Mouse (Mus musculus): ENCODE results near the gene Ccr7. TPM values are rescaled to one million over a fixed set of nuclear protein-coding genes. Genes with fewer than 3 reads are reported as not detected.

Ccr7 gene
- polyA plus RNA-seq, 1 experiment from 2014 or later = 0.41 TPM

- ATAC-seq (ENCODE audit: insufficient read depth, low FRiP score, low TSS enrichment) (no peak), DNase-seq (ENCODE audit: low spot score) (no peak)
- H3K27ac ChIP-seq (ENCODE audit: low read depth, low read length) = no peak overlapping the region
- H3K27me3 ChIP-seq (ENCODE audit: control insufficient read depth, insufficient read depth, low read length) = no peaks in the 10 kb centered on the region
- H3K4me3 ChIP-seq (ENCODE audit: low read depth, low read length) = no peak overlapping the region
- no peaks in the 10 kb centered on the region for H3K9me3 ChIP-seq (ENCODE audit: control insufficient read depth, low read length)
- WGBS = 77% methylated on average over 5 of the region's 5 CpGs
- no peak overlapping the region for H3K9ac ChIP-seq (ENCODE audit: low read length)
- H3K4me2 ChIP-seq (ENCODE audit: low read depth) = no peak overlapping the region
- H3K36me3 ChIP-seq (ENCODE audit: control insufficient read depth, insufficient read depth, low read length) = no peaks in the 10 kb centered on the region
- H3K4me1 ChIP-seq (ENCODE audit: control insufficient read depth, insufficient read depth, low read length) = peaks cover 23% of the 10 kb centered on the region
These were observed 10.4 kb downstream of the Ccr7 start for GRCm38 (mm10) chr11:99144456-99144855.

DNA sequence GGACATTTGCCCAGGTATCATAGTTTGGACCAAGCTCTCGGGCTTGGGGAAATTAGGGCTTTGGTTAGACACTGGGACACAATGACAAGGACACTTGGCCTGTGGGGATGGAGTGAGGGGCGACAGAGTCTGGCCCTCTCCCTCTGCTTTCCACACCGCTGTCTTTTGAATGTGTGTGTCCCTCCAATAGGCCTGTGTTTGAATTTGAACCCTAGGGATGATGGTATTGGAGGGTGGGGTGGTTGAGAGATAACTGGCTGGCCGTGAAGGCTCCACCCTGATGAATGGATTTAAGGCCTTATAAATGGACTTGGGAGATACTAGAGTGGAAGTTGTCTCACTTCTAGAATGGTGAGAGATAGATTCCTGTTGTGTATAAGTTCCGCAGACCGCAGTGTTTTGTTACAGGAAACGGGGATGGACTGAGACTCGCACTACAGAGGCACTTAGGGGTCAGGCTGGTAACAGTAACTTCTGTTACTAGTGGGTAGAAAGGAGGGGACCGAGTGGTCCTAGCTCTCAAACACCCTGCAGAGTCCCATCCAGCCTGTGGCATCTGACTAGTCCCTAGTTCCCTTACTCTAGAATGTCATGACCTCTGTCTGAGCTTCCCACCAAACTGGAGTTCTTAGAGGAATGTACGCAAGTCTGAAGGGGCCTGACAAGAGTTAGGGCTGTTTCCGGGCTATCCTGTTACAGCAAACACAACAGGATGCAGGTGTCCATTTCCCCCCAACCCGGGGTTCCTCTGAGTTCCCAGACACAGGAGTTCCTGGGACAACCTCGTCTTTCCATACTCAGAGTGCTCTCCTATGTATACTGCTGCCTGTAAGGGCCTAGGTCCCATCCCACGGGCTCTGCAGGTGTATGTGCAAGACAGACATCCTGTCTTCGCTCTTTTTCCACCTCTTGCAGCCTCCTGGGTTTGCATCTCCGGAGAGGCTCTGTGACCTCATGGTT, 11.5 kb downstream of the Ccr7 start:
- Histone ChIP-seq H3K36me3 (ENCODE audit: control insufficient read depth, insufficient read depth, low read length) (no peaks in the 10 kb centered on the region), H3K9ac (ENCODE audit: low read length) (no peak overlapping the region), H3K9me3 (ENCODE audit: control insufficient read depth, low read length) (no peaks in the 10 kb centered on the region), H3K4me2 (ENCODE audit: low read depth) (no peak overlapping the region), H3K4me1 (ENCODE audit: control insufficient read depth, insufficient read depth, low read length) (peaks cover 14% of the 10 kb centered on the region), H3K27me3 (ENCODE audit: control insufficient read depth, insufficient read depth, low read length) (no peaks in the 10 kb centered on the region), H3K27ac (ENCODE audit: low read depth, low read length) (no peak overlapping the region), H3K4me3 (ENCODE audit: low read depth, low read length) (no peak overlapping the region)
- DNase-seq (ENCODE audit: low spot score) (no peak), ATAC-seq (ENCODE audit: insufficient read depth, low FRiP score, low TSS enrichment) (no peak)
- WGBS = 77% methylated on average over 16 of the region's 16 CpGs

GRCm38 (mm10) chr11:99142493-99143095, 12.3 kb downstream of the Ccr7 start:
- DNase-seq (ENCODE audit: low spot score) = no peak
- Histone ChIP-seq H3K4me2 (ENCODE audit: low read depth) (no peak overlapping the region), H3K27ac (ENCODE audit: low read depth, low read length) (no peak overlapping the region), H3K36me3 (ENCODE audit: control insufficient read depth, insufficient read depth, low read length) (no peaks in the 10 kb centered on the region), H3K4me1 (ENCODE audit: control insufficient read depth, insufficient read depth, low read length) (peaks cover 6% of the 10 kb centered on the region), H3K9me3 (ENCODE audit: control insufficient read depth, low read length) (no peaks in the 10 kb centered on the region), H3K9ac (ENCODE audit: low read length) (no peak overlapping the region), H3K27me3 (ENCODE audit: control insufficient read depth, insufficient read depth, low read length) (no peaks in the 10 kb centered on the region), H3K4me3 (ENCODE audit: low read depth, low read length) (no peak overlapping the region)
- no peak for ATAC-seq (ENCODE audit: insufficient read depth, low FRiP score, low TSS enrichment)
- WGBS = 72% methylated on average over 18 of the region's 18 CpGs

DNA sequence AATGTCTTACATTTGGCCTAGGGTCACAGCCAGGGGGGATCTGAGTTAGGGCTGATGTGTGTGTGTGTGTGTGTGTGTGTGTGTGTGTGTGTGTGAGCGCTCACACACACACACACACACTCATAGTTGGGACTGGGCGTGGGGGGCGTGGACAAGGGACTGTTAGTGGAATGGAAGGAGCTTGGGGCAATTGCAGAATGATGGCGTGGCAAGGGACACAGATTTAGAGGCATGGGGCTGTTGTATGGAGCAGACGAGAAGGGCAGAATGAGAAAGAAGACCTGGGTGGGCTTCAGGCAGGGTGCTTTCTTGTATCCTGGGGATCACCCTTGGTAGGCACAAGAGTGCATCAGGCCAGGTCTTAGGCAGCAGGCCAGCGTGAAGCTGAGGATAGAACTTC, 12.8 kb downstream of the Ccr7 start:
- Histone ChIP-seq H3K4me2 (ENCODE audit: low read depth) (no peak overlapping the region), H3K9ac (ENCODE audit: low read length) (no peak overlapping the region), H3K4me3 (ENCODE audit: low read depth, low read length) (no peak overlapping the region), H3K4me1 (ENCODE audit: control insufficient read depth, insufficient read depth, low read length) (peaks cover under 1% of the 10 kb centered on the region), H3K36me3 (ENCODE audit: control insufficient read depth, insufficient read depth, low read length) (no peaks in the 10 kb centered on the region), H3K9me3 (ENCODE audit: control insufficient read depth, low read length) (no peaks in the 10 kb centered on the region), H3K27ac (ENCODE audit: low read depth, low read length) (no peak overlapping the region), H3K27me3 (ENCODE audit: control insufficient read depth, insufficient read depth, low read length) (no peaks in the 10 kb centered on the region)
- WGBS = 80% methylated on average over 6 of the region's 6 CpGs
- DNase-seq (ENCODE audit: low spot score) = no peak
- no peak for ATAC-seq (ENCODE audit: insufficient read depth, low FRiP score, low TSS enrichment)

- DNase-seq (ENCODE audit: low spot score) (no peak), ATAC-seq (ENCODE audit: insufficient read depth, low FRiP score, low TSS enrichment) (no peak)
- H3K27me3 ChIP-seq (ENCODE audit: control insufficient read depth, insufficient read depth, low read length) = no peaks in the 10 kb centered on the region
- H3K4me2 ChIP-seq (ENCODE audit: low read depth) = no peak overlapping the region
- no peak overlapping the region for H3K4me3 ChIP-seq (ENCODE audit: low read depth, low read length)
- peaks cover under 1% of the 10 kb centered on the region; the same call in 1 of the 2 replicates for H3K4me1 ChIP-seq (ENCODE audit: control insufficient read depth, insufficient read depth, low read length)
- H3K27ac ChIP-seq (ENCODE audit: low read depth, low read length) = no peak overlapping the region
- WGBS = 59% methylated on average over 7 of the region's 7 CpGs
- H3K9ac ChIP-seq (ENCODE audit: low read length) = no peak overlapping the region
- H3K36me3 ChIP-seq (ENCODE audit: control insufficient read depth, insufficient read depth, low read length) = no peaks in the 10 kb centered on the region
- no peaks in the 10 kb centered on the region for H3K9me3 ChIP-seq (ENCODE audit: control insufficient read depth, low read length)
These were observed 13.3 kb downstream of the Ccr7 start for GRCm38 (mm10) chr11:99141600-99141999.

- no peaks in the 10 kb centered on the region for H3K36me3 ChIP-seq (ENCODE audit: control insufficient read depth, insufficient read depth, low read length)
- H3K27me3 ChIP-seq (ENCODE audit: control insufficient read depth, insufficient read depth, low read length) = no peaks in the 10 kb centered on the region
- no peaks in the 10 kb centered on the region for H3K9me3 ChIP-seq (ENCODE audit: control insufficient read depth, low read length)
- no peak overlapping the region for H3K9ac ChIP-seq (ENCODE audit: low read length)
- H3K27ac ChIP-seq (ENCODE audit: low read depth, low read length) = no peak overlapping the region
- ATAC-seq (ENCODE audit: insufficient read depth, low FRiP score, low TSS enrichment) (no peak), DNase-seq (ENCODE audit: low spot score) (no peak)
- peaks cover 3% of the 10 kb centered on the region; the same call in 1 of the 2 replicates for H3K4me1 ChIP-seq (ENCODE audit: control insufficient read depth, insufficient read depth, low read length)
- H3K4me3 ChIP-seq (ENCODE audit: low read depth, low read length) = no peak overlapping the region
- H3K4me2 ChIP-seq (ENCODE audit: low read depth) = no peak overlapping the region
- WGBS = 84% methylated on average over 9 of the region's 9 CpGs
These were observed 15.9 kb downstream of the Ccr7 start for GRCm38 (mm10) chr11:99138976-99139375.

DNA sequence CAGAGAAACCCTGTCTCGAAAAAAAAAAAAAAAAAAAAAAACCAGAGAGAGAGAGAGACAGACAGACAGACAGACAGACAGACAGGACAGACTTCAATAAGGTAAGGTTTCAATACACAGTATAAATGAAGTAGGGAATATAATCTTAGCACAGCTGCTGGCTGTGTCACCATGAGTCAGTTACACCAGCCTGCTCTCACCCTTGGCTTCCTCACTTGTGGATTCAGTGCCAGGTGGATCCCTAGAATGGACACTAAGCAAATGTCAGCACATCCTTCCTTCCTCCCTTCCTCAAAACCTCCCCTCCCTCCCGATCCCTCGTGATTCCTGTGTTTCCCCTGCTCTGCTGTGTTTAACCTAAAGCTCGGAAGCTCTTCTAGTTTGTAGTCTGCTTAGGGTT, 17.5 kb downstream of the Ccr7 start:
- DNase-seq (ENCODE audit: low spot score) (no peak), ATAC-seq (ENCODE audit: insufficient read depth, low FRiP score, low TSS enrichment) (no peak)
- Histone ChIP-seq H3K36me3 (ENCODE audit: control insufficient read depth, insufficient read depth, low read length) (no peaks in the 10 kb centered on the region), H3K4me2 (ENCODE audit: low read depth) (no peak overlapping the region), H3K27me3 (ENCODE audit: control insufficient read depth, insufficient read depth, low read length) (no peaks in the 10 kb centered on the region), H3K9ac (ENCODE audit: low read length) (no peak overlapping the region), H3K4me3 (ENCODE audit: low read depth, low read length) (no peak overlapping the region), H3K4me1 (ENCODE audit: control insufficient read depth, insufficient read depth, low read length) (peaks cover 13% of the 10 kb centered on the region), H3K27ac (ENCODE audit: low read depth, low read length) (no peak overlapping the region), H3K9me3 (ENCODE audit: control insufficient read depth, low read length) (no peaks in the 10 kb centered on the region)
- 84% methylated on average over 4 of the region's 4 CpGs for WGBS

DNA sequence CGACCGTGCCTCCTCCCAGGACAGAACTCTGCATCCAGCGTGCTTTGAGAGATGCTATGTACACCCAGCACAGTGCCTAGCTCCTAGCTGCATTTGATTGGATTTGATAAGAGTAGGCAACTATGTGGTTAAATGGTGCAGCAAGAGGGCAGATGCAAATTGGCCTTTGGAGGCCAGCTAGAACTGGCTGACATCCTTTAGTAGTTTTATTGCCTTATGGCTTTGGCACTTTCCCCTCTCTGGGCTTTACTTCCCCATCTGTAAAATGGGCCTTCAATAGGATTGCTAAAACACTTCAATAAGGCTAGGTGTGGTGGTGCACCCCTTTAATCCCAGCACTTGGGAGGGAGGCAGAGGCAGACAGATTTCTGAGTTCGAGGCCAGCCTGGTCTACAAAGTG, 17.9 kb downstream of the Ccr7 start:
- Histone ChIP-seq H3K4me3 (ENCODE audit: low read depth, low read length) (no peak overlapping the region), H3K27ac (ENCODE audit: low read depth, low read length) (no peak overlapping the region), H3K9me3 (ENCODE audit: control insufficient read depth, low read length) (no peaks in the 10 kb centered on the region), H3K36me3 (ENCODE audit: control insufficient read depth, insufficient read depth, low read length) (no peaks in the 10 kb centered on the region), H3K4me2 (ENCODE audit: low read depth) (no peak overlapping the region), H3K27me3 (ENCODE audit: control insufficient read depth, insufficient read depth, low read length) (no peaks in the 10 kb centered on the region), H3K4me1 (ENCODE audit: control insufficient read depth, insufficient read depth, low read length) (peaks cover 17% of the 10 kb centered on the region), H3K9ac (ENCODE audit: low read length) (no peak overlapping the region)
- 62% methylated on average over 4 of the region's 4 CpGs for WGBS
- DNase-seq (ENCODE audit: low spot score) = no peak
- ATAC-seq (ENCODE audit: insufficient read depth, low FRiP score, low TSS enrichment) = no peak

GRCm38 (mm10) chr11:99136361-99136760, 18.5 kb downstream of the Ccr7 start:
- Histone ChIP-seq H3K27ac (ENCODE audit: low read depth, low read length) (no peak overlapping the region), H3K4me1 (ENCODE audit: control insufficient read depth, insufficient read depth, low read length) (peaks cover 23% of the 10 kb centered on the region), H3K9me3 (ENCODE audit: control insufficient read depth, low read length) (no peaks in the 10 kb centered on the region), H3K4me3 (ENCODE audit: low read depth, low read length) (no peak overlapping the region), H3K36me3 (ENCODE audit: control insufficient read depth, insufficient read depth, low read length) (no peaks in the 10 kb centered on the region), H3K27me3 (ENCODE audit: control insufficient read depth, insufficient read depth, low read length) (no peaks in the 10 kb centered on the region), H3K4me2 (ENCODE audit: low read depth) (no peak overlapping the region), H3K9ac (ENCODE audit: low read length) (no peak overlapping the region)
- DNase-seq (ENCODE audit: low spot score) (no peak), ATAC-seq (ENCODE audit: insufficient read depth, low FRiP score, low TSS enrichment) (no peak)
- 37% methylated on average over 3 of the region's 3 CpGs for WGBS

All from neural tube, embryonic 11.5 days (tissue).